Mouse (Mus musculus): ENCODE measurements at regions not wholly inside any gene's neighbourhood (a gene's known extent, or its start where the extent isn't known, plus 50 kb on each side); places are given as distances from the start of the nearest gene placed in this dataset.

- no peak for DNase-seq (ENCODE audit: low spot score in 2 of 2)
These were observed 59.7 kb downstream of the Prlhr start for GRCm38 (mm10) chr19:60408436-60408835.

GRCm38 (mm10) chr19:60399425-60399824 lies 68.7 kb downstream of the Prlhr start:
- no peak for DNase-seq (ENCODE audit: low spot score in 2 of 2)

GRCm38 (mm10) chr19:60397666-60398065 lies 70.4 kb downstream of the Prlhr start:
- no peak for DNase-seq (ENCODE audit: low spot score in 2 of 2)

GRCm38 (mm10) chr19:60396604-60397003 lies 71.5 kb downstream of the Prlhr start:
- no peak for DNase-seq (ENCODE audit: low spot score in 2 of 2)

- DNase-seq (ENCODE audit: low spot score in 2 of 2): no peak
These were observed 81.4 kb downstream of the Prlhr start for GRCm38 (mm10) chr19:60386563-60387241.

GRCm38 (mm10) chr19:60384721-60385120 lies 83.4 kb downstream of the Prlhr start:
- no peak for DNase-seq (ENCODE audit: low spot score in 2 of 2)

- no peak for DNase-seq (ENCODE audit: low spot score in 2 of 2)
These were observed 85.4 kb downstream of the Prlhr start for GRCm38 (mm10) chr19:60382661-60383060.

- DNase-seq (ENCODE audit: low spot score in 2 of 2): no peak
These were observed 89.0 kb downstream of the Prlhr start for GRCm38 (mm10) chr19:60379030-60379605.

- DNase-seq (ENCODE audit: low spot score in 2 of 2): no peak
These were observed 104.0 kb downstream of the Prlhr start for GRCm38 (mm10) chr19:60363988-60364599.

- no peak for DNase-seq (ENCODE audit: low spot score in 2 of 2)
These were observed 118.4 kb upstream of the Fam204a start for GRCm38 (mm10) chr19:60344911-60345310.

- DNase-seq (ENCODE audit: low spot score in 2 of 2): peak; percentile 26 to 81
These were observed 115.0 kb upstream of the Fam204a start for GRCm38 (mm10) chr19:60341485-60341884.

GRCm38 (mm10) chr19:60340234-60340633 lies 113.7 kb upstream of the Fam204a start:
- DNase-seq (ENCODE audit: low spot score in 2 of 2): no peak

- DNase-seq (ENCODE audit: low spot score in 2 of 2): no peak
These were observed 108.0 kb upstream of the Fam204a start for GRCm38 (mm10) chr19:60334521-60334920.

- no peak for DNase-seq (ENCODE audit: low spot score in 2 of 2)
These were observed 101.8 kb upstream of the Fam204a start for GRCm38 (mm10) chr19:60328295-60328694.

- DNase-seq (ENCODE audit: low spot score in 2 of 2): no peak
These were observed 99.1 kb upstream of the Fam204a start for GRCm38 (mm10) chr19:60325612-60326011.

- peak in 1 of 2 experiments; percentile 7 for DNase-seq (ENCODE audit: low spot score in 2 of 2)
These were observed 98.6 kb upstream of the Fam204a start for GRCm38 (mm10) chr19:60325112-60325511.

GRCm38 (mm10) chr19:60310591-60310990 lies 84.1 kb upstream of the Fam204a start:
- DNase-seq (ENCODE audit: low spot score in 2 of 2): peak; percentile 43 to 85

- DNase-seq (ENCODE audit: low spot score in 2 of 2): no peak
These were observed 75.9 kb upstream of the Fam204a start for GRCm38 (mm10) chr19:60302371-60302770.

- DNase-seq (ENCODE audit: low spot score in 2 of 2): peak in 1 of 2 experiments; percentile 46
These were observed 74.4 kb upstream of the Fam204a start for GRCm38 (mm10) chr19:60300891-60301290.

GRCm38 (mm10) chr19:60290244-60290643 lies 63.7 kb upstream of the Fam204a start:
- no peak for DNase-seq (ENCODE audit: low spot score in 2 of 2)

GRCm38 (mm10) chr19:60286810-60287396 lies 60.4 kb upstream of the Fam204a start:
- no peak for DNase-seq (ENCODE audit: low spot score in 2 of 2)

GRCm38 (mm10) chr19:60284901-60285300 lies 58.4 kb upstream of the Fam204a start:
- DNase-seq (ENCODE audit: low spot score in 2 of 2): no peak
